Mouse (Mus musculus) myocyte (in vitro differentiated cells): Measurements from ENCODE around the gene 6430571L13Rik. TPM values are rescaled to one million over a fixed set of nuclear protein-coding genes. Genes with fewer than 3 reads are reported as not detected.

Experiments used
- H3K27me3 ChIP-seq: one replicate; pipeline ENCODE4 v1.6.1; 2011; ENCODE audit not compliant: control insufficient read depth, insufficient read depth, insufficient read length
- H3K36me3 ChIP-seq: one replicate; pipeline ENCODE4 v1.6.1; 2011; ENCODE audit not compliant: control insufficient read depth, insufficient read depth
- H3K4me2 ChIP-seq: one replicate; pipeline ENCODE4 v1.6.1; 2011; ENCODE audit warnings: low read depth, control low read depth
- H3K4me3 ChIP-seq: one replicate; pipeline ENCODE4 v1.5.1; 2011; ENCODE audit warnings: mild to moderate bottlenecking, control low read depth, moderate library complexity
- H3K79me2 ChIP-seq: one replicate; pipeline ENCODE4 v1.6.1; 2011; ENCODE audit not compliant: control insufficient read depth, insufficient read depth
- H3ac ChIP-seq: one replicate; pipeline ENCODE4 v1.6.1; 2011; ENCODE audit not compliant: control insufficient read depth, insufficient read length
- CEBPB ChIP-seq: IDR thresholded peaks from 2 replicates; pipeline ENCODE4 v1.6.1; 2011; ENCODE audit warnings: mild to moderate bottlenecking, moderate library complexity; ENCODE audit not compliant: poor library complexity, insufficient read depth, severe bottlenecking
- E2F4 ChIP-seq: IDR thresholded peaks from one replicate; pipeline ENCODE4 v1.6.1; 2011; ENCODE audit warnings: mild to moderate bottlenecking, control low read depth, moderate library complexity; ENCODE audit not compliant: insufficient read depth
- MAX ChIP-seq: IDR thresholded peaks from one replicate; pipeline ENCODE4 v1.6.1; 2011; ENCODE audit warnings: low read depth, mild to moderate bottlenecking, control low read depth
- MYOD1 ChIP-seq, 3 experiments: IDR thresholded peaks; one replicate each; pipeline ENCODE4 v1.6.1; 2011; ENCODE audit warnings: control low read depth in 2 of 3, low read depth in 2 of 3, mild to moderate bottlenecking in 2 of 3, moderate library complexity in 1 of 3; ENCODE audit not compliant: insufficient read length in 2 of 3, control insufficient read depth in 1 of 3
- MYOG ChIP-seq, 3 experiments: IDR thresholded peaks; one replicate each; pipeline ENCODE4 v1.6.1; 2011; ENCODE audit warnings: control low read depth in 2 of 3, low read depth in 2 of 3, mild to moderate bottlenecking in 2 of 3; ENCODE audit not compliant: insufficient read length in 2 of 3, control insufficient read depth in 1 of 3, insufficient read depth in 1 of 3
- POLR2A ChIP-seq: IDR thresholded peaks from one replicate; pipeline ENCODE4 v1.6.1; 2011; ENCODE audit warnings: low read depth, mild to moderate bottlenecking, control low read depth, moderate library complexity; ENCODE audit not compliant: insufficient read length
- POLR2AphosphoS2 ChIP-seq: IDR thresholded peaks from one replicate; pipeline ENCODE4 v1.6.1; 2011; ENCODE audit warnings: low read depth, control low read depth; ENCODE audit not compliant: insufficient read length
- REST ChIP-seq: IDR thresholded peaks from one replicate; pipeline ENCODE4 v1.6.1; 2011; ENCODE audit warnings: mild to moderate bottlenecking, control low read depth, moderate library complexity; ENCODE audit not compliant: insufficient read depth, insufficient read length
- SRF ChIP-seq: IDR thresholded peaks from one replicate; pipeline ENCODE4 v1.6.1; 2011; ENCODE audit warnings: low read depth; ENCODE audit not compliant: control insufficient read depth, insufficient read length
- TCF12 ChIP-seq: IDR thresholded peaks from one replicate; pipeline ENCODE4 v1.6.1; 2011; ENCODE audit warnings: mild to moderate bottlenecking, control low read depth; ENCODE audit not compliant: poor library complexity, insufficient read depth, severe bottlenecking
- TCF3 ChIP-seq: IDR thresholded peaks from one replicate; pipeline ENCODE4 v1.6.1; 2011; ENCODE audit warnings: low read depth, control low read depth; ENCODE audit not compliant: insufficient read length
- USF1 ChIP-seq: IDR thresholded peaks from one replicate; pipeline ENCODE4 v1.6.1; 2011; ENCODE audit warnings: low read depth, mild to moderate bottlenecking, control low read depth, moderate library complexity
- polyA plus RNA-seq: library from polyadenylated mRNA; unstranded; fragments of >200 nt; fragmentation: generic; extraction: Trizol; gene quantifications from one replicate; pipeline ENCODE4 v1.2.1, GENCODE M21; 2012; ENCODE audit warnings: missing spikeins

6430571L13Rik gene
- polyA plus RNA-seq, 1 experiment, result 0.38 TPM

- no peaks in the 10 kb centered on the region for H3K36me3 ChIP-seq
- H3K27me3 ChIP-seq, result peaks cover 33% of the 10 kb centered on the region
- H3K4me2 ChIP-seq, result no peak overlapping the region
- TF ChIP-seq TCF12, result no peak
- H3ac ChIP-seq, result no peak overlapping the region
- no peaks in the 10 kb centered on the region for H3K79me2 ChIP-seq
- H3K4me3 ChIP-seq, result no peak overlapping the region
Observed at GRCm38 (mm10) chr9:107370106-107370463, 29.7 kb downstream of the 6430571L13Rik start.

- H3K4me3 ChIP-seq, result no peak overlapping the region
- H3K36me3 ChIP-seq, result no peaks in the 10 kb centered on the region
- H3K4me2 ChIP-seq, result no peak overlapping the region
- no peaks in the 10 kb centered on the region for H3K79me2 ChIP-seq
- H3K27me3 ChIP-seq, result peaks cover 49% of the 10 kb centered on the region
- TF ChIP-seq USF1, result no peak
- no peak overlapping the region for H3ac ChIP-seq
Observed at GRCm38 (mm10) chr9:107372441-107372840, 32.0 kb downstream of the 6430571L13Rik start.

DNA sequence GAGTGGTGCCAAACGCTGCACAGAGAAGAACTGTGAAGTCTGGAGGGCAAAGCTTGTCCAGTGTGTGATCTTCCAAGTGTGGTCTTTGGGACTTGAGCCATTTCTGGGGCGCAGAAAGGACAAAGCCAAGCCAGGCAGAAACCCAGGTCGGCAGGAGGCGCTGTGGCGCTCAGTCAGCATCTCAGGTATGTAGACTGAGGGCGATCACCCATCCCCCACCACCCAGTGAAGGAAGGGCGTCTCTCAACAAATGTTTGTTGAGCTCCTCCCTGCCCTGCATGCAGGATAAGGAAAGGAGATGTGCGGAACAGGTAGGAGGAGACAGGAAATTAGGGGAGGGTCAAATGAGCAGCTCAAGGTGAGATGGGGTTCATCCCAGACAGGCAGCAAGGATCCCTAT, 34.2 kb downstream of the 6430571L13Rik start:
- Histone ChIP-seq H3K27me3 (peaks cover 61% of the 10 kb centered on the region), H3K36me3 (no peaks in the 10 kb centered on the region), H3K79me2 (no peaks in the 10 kb centered on the region), H3K4me3 (no peak overlapping the region), H3K4me2 (no peak overlapping the region), H3ac (no peak overlapping the region)
- TF ChIP-seq SRF, result no peak

DNA sequence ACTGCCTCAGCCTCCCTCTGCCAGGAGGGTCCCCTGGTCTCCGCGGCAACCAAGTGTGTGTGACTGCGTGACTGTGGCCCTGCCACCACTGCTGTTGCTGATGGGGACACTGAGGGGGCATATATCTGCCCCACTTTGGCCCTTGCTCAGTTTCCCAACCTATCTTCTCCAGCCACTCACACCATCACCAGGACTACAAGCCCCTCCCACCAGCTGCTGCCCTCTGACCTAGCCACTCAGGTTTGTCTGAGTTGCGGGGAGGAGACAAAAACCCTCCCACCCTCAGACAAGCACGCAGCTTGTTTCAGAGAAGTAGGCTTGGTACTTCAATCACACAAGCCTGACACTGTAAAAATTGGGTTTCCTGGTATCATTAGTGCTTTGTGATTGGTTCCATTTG, 35.0 kb downstream of the 6430571L13Rik start:
- no peak overlapping the region for H3K4me3 ChIP-seq
- no peaks in the 10 kb centered on the region for H3K36me3 ChIP-seq
- H3ac ChIP-seq, result no peak overlapping the region
- H3K4me2 ChIP-seq, result no peak overlapping the region
- TF ChIP-seq MAX (no peak), CEBPB (no peak), MYOG (IDR thresholded peaks at IDR 0.05; ENCODE audit: control insufficient read depth in 1 of 3, insufficient read depth in 1 of 3, insufficient read length in 2 of 3, low read depth in 2 of 3) (no peak), POLR2A (no peak), USF1 (no peak), MYOD1 (IDR thresholded peaks at IDR 0.05; ENCODE audit: control insufficient read depth in 1 of 3, insufficient read length in 2 of 3, low read depth in 2 of 3) (no peak), POLR2AphosphoS2 (no peak)
- H3K27me3 ChIP-seq, result peaks cover 55% of the 10 kb centered on the region
- H3K79me2 ChIP-seq, result no peaks in the 10 kb centered on the region

DNA sequence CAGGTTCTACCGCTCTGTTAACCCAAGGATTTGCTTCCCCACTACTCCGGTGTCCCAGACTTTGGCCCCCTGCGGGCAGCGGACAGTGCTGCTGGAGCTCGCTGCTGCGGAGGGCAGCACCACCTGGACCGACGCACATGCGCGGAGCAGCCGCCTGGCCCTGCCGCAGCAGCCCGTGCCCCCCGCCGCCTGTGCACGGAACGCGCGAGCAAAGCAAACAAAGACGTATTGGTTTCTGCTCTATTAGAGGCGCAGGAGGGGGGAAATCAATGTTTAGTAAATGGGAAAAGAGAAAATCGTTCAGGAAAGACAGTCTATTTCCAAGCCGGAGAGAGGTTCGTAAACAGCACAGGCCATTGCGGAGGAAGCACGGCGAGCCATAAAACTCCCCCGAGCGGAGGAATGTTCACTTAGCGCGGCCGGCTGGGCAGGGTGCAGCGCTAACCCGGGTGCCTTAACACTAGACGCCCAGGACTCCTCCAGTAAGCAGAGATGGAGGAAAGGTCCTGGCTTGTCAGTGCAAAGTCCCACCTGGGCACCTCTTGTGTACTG, 37.6 kb downstream of the 6430571L13Rik start:
- Histone ChIP-seq H3K36me3 (no peaks in the 10 kb centered on the region), H3K4me3 (no peak overlapping the region), H3K79me2 (no peaks in the 10 kb centered on the region), H3ac (no peak overlapping the region), H3K4me2 (no peak overlapping the region), H3K27me3 (peaks cover 47% of the 10 kb centered on the region)
- TF ChIP-seq CEBPB (no peak), USF1 (no peak), TCF3 (no peak), MYOD1 (IDR thresholded peaks at IDR 0.05; ENCODE audit: control insufficient read depth in 1 of 3, insufficient read length in 2 of 3, low read depth in 2 of 3) (no peak), SRF (no peak), MAX (no peak), POLR2AphosphoS2 (no peak), MYOG (IDR thresholded peaks at IDR 0.05; ENCODE audit: control insufficient read depth in 1 of 3, insufficient read depth in 1 of 3, insufficient read length in 2 of 3, low read depth in 2 of 3) (no peak), TCF12 (no peak), REST (no peak), POLR2A (no peak), E2F4 (no peak)

- peaks cover 49% of the 10 kb centered on the region for H3K27me3 ChIP-seq
- TF ChIP-seq REST, result peak; percentile 87
- TF ChIP-seq SRF, result no peak
Observed at GRCm38 (mm10) chr9:107381723-107382122, 41.3 kb downstream of the 6430571L13Rik start.

DNA sequence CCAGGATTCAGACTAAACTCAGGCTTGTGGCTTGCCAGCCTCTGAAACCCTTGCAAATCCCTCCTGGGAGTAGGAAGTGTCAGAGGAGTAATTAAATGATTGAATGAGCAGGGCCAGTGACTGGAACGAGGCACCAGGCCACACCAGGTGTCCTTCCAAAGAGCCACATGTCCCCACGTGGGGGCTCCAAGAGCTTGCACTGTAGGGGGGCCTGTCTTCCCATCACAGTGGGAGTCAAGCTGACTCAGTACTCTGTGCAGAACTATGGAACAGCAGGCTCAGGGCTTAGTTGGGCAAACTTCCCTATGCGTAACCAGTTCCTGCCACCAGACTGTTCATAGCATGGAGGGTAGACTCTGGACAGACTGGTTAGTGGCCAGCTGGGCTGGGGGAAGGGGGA, 44.0 kb downstream of the 6430571L13Rik start:
- H3K4me3 ChIP-seq, result no peak overlapping the region
- H3K36me3 ChIP-seq, result no peaks in the 10 kb centered on the region
- H3K4me2 ChIP-seq, result no peak overlapping the region
- no peak overlapping the region for H3ac ChIP-seq
- H3K27me3 ChIP-seq, result peaks cover 41% of the 10 kb centered on the region
- TF ChIP-seq TCF12 (no peak), POLR2A (no peak), SRF (no peak), USF1 (no peak)
- no peaks in the 10 kb centered on the region for H3K79me2 ChIP-seq

More at GRCm38 (mm10) chr9:107381723-107382122, 41.3 kb downstream of the 6430571L13Rik start:
- no peak overlapping the region for H3K4me2 ChIP-seq
- H3K36me3 ChIP-seq, result no peaks in the 10 kb centered on the region
- no peak overlapping the region for H3ac ChIP-seq
- no peak overlapping the region for H3K4me3 ChIP-seq
- no peaks in the 10 kb centered on the region for H3K79me2 ChIP-seq
